Mouse (Mus musculus) kidney, adult 2 months (tissue): ENCODE measurements around the gene Cd200r3.

Experiments
- CTCF ChIP-seq: fragments of 200-500 bp; conservative IDR thresholded peaks from 2 replicates; pipeline ENCODE4 v1.5.1; 2011; ENCODE audit warnings: low read depth, mild to moderate bottlenecking, control low read depth, low read length, moderate library complexity, mixed read lengths; ENCODE audit not compliant: insufficient read depth, insufficient read length
- POLR2A ChIP-seq: fragments of 200-500 bp; IDR thresholded peaks from one replicate; pipeline ENCODE4 v1.6.1; 2011; ENCODE audit warnings: low read depth, low read length, control low read depth

GRCm38 (mm10) chr16:45007807-45008206 is 64.3 kb downstream of the Cd200r3 start:
- TF ChIP-seq CTCF, result no peak
- TF ChIP-seq POLR2A, result no peak
